Comparison of ENCODE assay signal across 20 mouse cellular contexts in the genomic region with DNA sequence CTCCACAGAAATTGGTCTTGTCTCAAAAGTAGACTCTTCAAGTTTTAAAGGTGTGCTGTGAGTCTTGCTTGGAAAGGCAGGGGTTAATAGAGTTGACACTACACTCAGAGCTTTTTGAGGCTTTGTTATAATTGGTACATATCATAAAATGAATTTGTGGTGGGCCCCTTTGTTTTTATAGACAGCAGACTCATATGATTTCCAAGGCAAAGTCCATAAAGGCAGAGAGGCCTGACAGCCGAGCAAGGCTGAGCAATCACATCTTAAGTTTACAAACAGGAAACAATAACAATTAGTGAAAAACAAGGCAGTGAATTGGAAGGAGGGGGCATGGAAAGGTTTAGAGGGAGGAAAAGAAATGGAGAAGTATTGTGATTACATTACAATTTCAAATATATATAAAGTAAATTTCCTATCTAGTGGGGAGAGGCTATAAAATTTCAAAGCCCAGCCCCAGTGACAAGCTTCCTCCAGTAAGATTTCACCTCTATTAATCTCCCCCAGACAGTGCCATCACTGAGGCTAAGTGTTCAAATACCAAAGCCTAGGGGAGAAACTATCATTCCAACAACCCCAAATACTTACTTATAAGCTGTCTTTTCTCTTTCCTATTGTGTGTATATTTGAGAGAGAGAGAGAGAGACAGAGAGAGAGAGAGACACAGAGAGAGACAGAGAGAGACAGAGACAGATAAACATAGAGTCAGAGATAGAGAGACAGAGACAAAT.
DNase-seq lines count a peak whose midpoint lies in the region; ATAC-seq and TF ChIP-seq lines count a peak whose summit lies in the region.
"Had no signal": no experiment of that assay in that cellular context is flagged by ENCODE, and none has a peak within 500 bp of the region (broad histone marks: within the 10 kb centered on the region; RNA-seq: fewer than 3 reads in every experiment).

No protein-coding gene starts in this region.

- H3K27me3 ChIP-seq in midbrain, embryonic 11.5 days (ENCODE audit: control insufficient read depth, insufficient read depth, low read length), result no peaks in the 10 kb centered on the region
- no peaks in the 10 kb centered on the region for H3K27me3 ChIP-seq in midbrain, embryonic 13.5 days
- no peaks in the 10 kb centered on the region for H3K27me3 ChIP-seq in intestine, embryonic 15.5 days (replicated peaks)
- H3K27me3 ChIP-seq in intestine, postnatal 0 days (replicated peaks; ENCODE audit: control insufficient read depth, insufficient read depth, low read length), result no peaks in the 10 kb centered on the region
- H3K27me3 ChIP-seq in liver, postnatal 0 days (ENCODE audit: insufficient read depth, low read length), result no peaks in the 10 kb centered on the region
- H3K27me3 ChIP-seq: embryonic facial prominence, embryonic 13.5 days; embryonic facial prominence, embryonic 15.5 days; forebrain, embryonic 13.5 days; forebrain, embryonic 15.5 days had no signal

- no peak for ATAC-seq in midbrain, embryonic 11.5 days (ENCODE audit: low FRiP score)
- no peak for ATAC-seq in midbrain, embryonic 13.5 days
- ATAC-seq in intestine, embryonic 15.5 days, result peak; percentile 75
- ATAC-seq in intestine, postnatal 0 days, result peak; percentile 83
- ATAC-seq in liver, postnatal 0 days, result no peak
- ATAC-seq: forebrain, embryonic 13.5 days; forebrain, embryonic 15.5 days had no signal

- no peak for TF ChIP-seq CTCF in intestine, postnatal 0 days (IDR thresholded peaks at IDR 0.05; ENCODE audit: low read depth)
- no peak for TF ChIP-seq CTCF in liver, postnatal 0 days (IDR thresholded peaks at IDR 0.05; ENCODE audit: low read depth)

- no peak overlapping the region for H3K4me3 ChIP-seq in midbrain, embryonic 11.5 days (ENCODE audit: low read depth, low read length)
- no peak overlapping the region for H3K4me3 ChIP-seq in midbrain, embryonic 13.5 days (replicated peaks)
- no peak overlapping the region for H3K4me3 ChIP-seq in intestine, embryonic 15.5 days (replicated peaks)
- H3K4me3 ChIP-seq in intestine, postnatal 0 days (ENCODE audit: low read depth, low read length), result no peak overlapping the region
- no peak overlapping the region for H3K4me3 ChIP-seq in liver, postnatal 0 days (ENCODE audit: low read depth, low read length)
- H3K4me3 ChIP-seq: embryonic facial prominence, embryonic 13.5 days; embryonic facial prominence, embryonic 15.5 days; forebrain, embryonic 13.5 days; forebrain, embryonic 15.5 days had no signal

- no peak overlapping the region for H3K4me2 ChIP-seq in midbrain, embryonic 11.5 days
- H3K4me2 ChIP-seq in midbrain, embryonic 13.5 days (replicated peaks), result no peak overlapping the region
- no peak overlapping the region for H3K4me2 ChIP-seq in intestine, embryonic 15.5 days (replicated peaks)
- H3K4me2 ChIP-seq in intestine, postnatal 0 days (replicated peaks; ENCODE audit: low read depth), result no peak overlapping the region
- no peak overlapping the region for H3K4me2 ChIP-seq in liver, postnatal 0 days (ENCODE audit: low read depth, low read length)
- H3K4me2 ChIP-seq: embryonic facial prominence, embryonic 13.5 days; embryonic facial prominence, embryonic 15.5 days; forebrain, embryonic 13.5 days; forebrain, embryonic 15.5 days had no signal

- no peaks in the 10 kb centered on the region for H3K9me3 ChIP-seq in midbrain, embryonic 11.5 days (ENCODE audit: control insufficient read depth, low read length)
- no peaks in the 10 kb centered on the region for H3K9me3 ChIP-seq in midbrain, embryonic 13.5 days
- no peaks in the 10 kb centered on the region for H3K9me3 ChIP-seq in intestine, embryonic 15.5 days
- H3K9me3 ChIP-seq in intestine, postnatal 0 days (ENCODE audit: control insufficient read depth), result no peaks in the 10 kb centered on the region
- no peaks in the 10 kb centered on the region for H3K9me3 ChIP-seq in liver, postnatal 0 days (ENCODE audit: low read length)
- H3K9me3 ChIP-seq: embryonic facial prominence, embryonic 13.5 days; embryonic facial prominence, embryonic 15.5 days; forebrain, embryonic 13.5 days; forebrain, embryonic 15.5 days had no signal

- H3K36me3 ChIP-seq in midbrain, embryonic 11.5 days (ENCODE audit: control insufficient read depth, insufficient read depth, low read length), result no peaks in the 10 kb centered on the region
- no peaks in the 10 kb centered on the region for H3K36me3 ChIP-seq in midbrain, embryonic 13.5 days
- H3K36me3 ChIP-seq in intestine, embryonic 15.5 days, result no peaks in the 10 kb centered on the region
- H3K36me3 ChIP-seq in intestine, postnatal 0 days (ENCODE audit: control insufficient read depth, insufficient read depth), result no peaks in the 10 kb centered on the region
- H3K36me3 ChIP-seq in liver, postnatal 0 days (replicated peaks; ENCODE audit: insufficient read depth, low read length), result no peaks in the 10 kb centered on the region
- H3K36me3 ChIP-seq: embryonic facial prominence, embryonic 13.5 days; embryonic facial prominence, embryonic 15.5 days; forebrain, embryonic 15.5 days had no signal

- TF ChIP-seq EP300 in liver, postnatal 0 days (IDR thresholded peaks at IDR 0.05; ENCODE audit: low read depth), result no peak

- DNase-seq in midbrain, embryonic 11.5 days (ENCODE audit: low spot score, missing footprints), result peak; percentile 56
- DNase-seq in urinary bladder, postnatal 10 days (ENCODE audit: low spot score), result no peak
- no peak for DNase-seq in liver, postnatal 0 days
- DNase-seq: adrenal gland, adult 2 months; adrenal gland, postnatal 10 days; adrenal gland, postnatal 25 days; cerebellum, adult 11 months; cerebellum, adult 18-20 months; cerebellum, adult 8-10 months; cerebellum, adult 9-11 months; cerebellum, postnatal 14 days; cerebellum, postnatal 36 days; embryo, embryonic 11 days had no signal

- H3K27ac ChIP-seq in midbrain, embryonic 11.5 days (ENCODE audit: low read depth, low read length), result no peak overlapping the region
- no peak overlapping the region for H3K27ac ChIP-seq in midbrain, embryonic 13.5 days
- no peak overlapping the region for H3K27ac ChIP-seq in intestine, embryonic 15.5 days
- no peak overlapping the region for H3K27ac ChIP-seq in intestine, postnatal 0 days (ENCODE audit: low read depth, low read length)
- H3K27ac ChIP-seq in liver, postnatal 0 days (ENCODE audit: low read depth), result no peak overlapping the region
- H3K27ac ChIP-seq: embryonic facial prominence, embryonic 13.5 days; embryonic facial prominence, embryonic 15.5 days; forebrain, embryonic 13.5 days; forebrain, embryonic 15.5 days had no signal

- H3K4me1 ChIP-seq in midbrain, embryonic 11.5 days (ENCODE audit: control insufficient read depth, insufficient read depth, low read length), result no peaks in the 10 kb centered on the region
- H3K4me1 ChIP-seq in midbrain, embryonic 13.5 days (replicated peaks), result no peaks in the 10 kb centered on the region
- H3K4me1 ChIP-seq in intestine, embryonic 15.5 days (replicated peaks), result no peaks in the 10 kb centered on the region
- H3K4me1 ChIP-seq in intestine, postnatal 0 days (replicated peaks; ENCODE audit: control insufficient read depth, insufficient read depth, low read length), result no peaks in the 10 kb centered on the region; the same call in 1 of the 2 replicates
- H3K4me1 ChIP-seq in liver, postnatal 0 days (ENCODE audit: insufficient read depth), result no peaks in the 10 kb centered on the region
- H3K4me1 ChIP-seq: embryonic facial prominence, embryonic 15.5 days had no signal

- no peak overlapping the region for H3K9ac ChIP-seq in midbrain, embryonic 11.5 days (ENCODE audit: low read length)
- H3K9ac ChIP-seq in midbrain, embryonic 13.5 days (replicated peaks), result no peak overlapping the region
- no peak overlapping the region for H3K9ac ChIP-seq in intestine, embryonic 15.5 days
- no peak overlapping the region for H3K9ac ChIP-seq in intestine, postnatal 0 days (ENCODE audit: low read depth, low read length)
- H3K9ac ChIP-seq in liver, postnatal 0 days (replicated peaks), result no peak overlapping the region
- H3K9ac ChIP-seq: embryonic facial prominence, embryonic 13.5 days; embryonic facial prominence, embryonic 15.5 days; forebrain, embryonic 13.5 days; forebrain, embryonic 15.5 days had no signal

- 78% methylated on average over 1 of the region's 1 CpGs for WGBS in midbrain, embryonic 11.5 days
- WGBS in midbrain, embryonic 13.5 days, result 68% methylated on average over 1 of the region's 1 CpGs
- 16% methylated on average over 1 of the region's 1 CpGs for WGBS in intestine, embryonic 15.5 days
- 18% methylated on average over 1 of the region's 1 CpGs for WGBS in intestine, postnatal 0 days
- WGBS in liver, postnatal 0 days (ENCODE audit: insufficient replicate concordance), result 65% methylated on average over 1 of the region's 1 CpGs

Comparison
In these comparisons a context has a peak if more than half of its experiments do, and no peak if none do; other contexts are left out.
1. ATAC-seq: peak in intestine, embryonic 15.5 days (single experiment) and intestine, postnatal 0 days (single experiment); none in midbrain, embryonic 11.5 days (single experiment), midbrain, embryonic 13.5 days (single experiment) and liver, postnatal 0 days (single experiment).